Mouse (Mus musculus) myocyte (in vitro differentiated cells): Measurements from ENCODE around the gene Shroom3. TPM values are rescaled to one million over a fixed set of nuclear protein-coding genes. Genes with fewer than 3 reads are reported as not detected.

Experiments
- H3K27me3 ChIP-seq: one replicate; pipeline ENCODE4 v1.6.1; 2011; ENCODE audit not compliant: control insufficient read depth, insufficient read depth, insufficient read length
- H3K36me3 ChIP-seq: one replicate; pipeline ENCODE4 v1.6.1; 2011; ENCODE audit not compliant: control insufficient read depth, insufficient read depth
- H3K4me2 ChIP-seq: one replicate; pipeline ENCODE4 v1.6.1; 2011; ENCODE audit warnings: low read depth, control low read depth
- H3K4me3 ChIP-seq: one replicate; pipeline ENCODE4 v1.5.1; 2011; ENCODE audit warnings: mild to moderate bottlenecking, control low read depth, moderate library complexity
- H3K79me2 ChIP-seq: one replicate; pipeline ENCODE4 v1.6.1; 2011; ENCODE audit not compliant: control insufficient read depth, insufficient read depth
- H3ac ChIP-seq: one replicate; pipeline ENCODE4 v1.6.1; 2011; ENCODE audit not compliant: control insufficient read depth, insufficient read length
- CEBPB ChIP-seq: IDR thresholded peaks from 2 replicates; pipeline ENCODE4 v1.6.1; 2011; ENCODE audit warnings: mild to moderate bottlenecking, moderate library complexity; ENCODE audit not compliant: poor library complexity, insufficient read depth, severe bottlenecking
- E2F4 ChIP-seq: IDR thresholded peaks from one replicate; pipeline ENCODE4 v1.6.1; 2011; ENCODE audit warnings: mild to moderate bottlenecking, control low read depth, moderate library complexity; ENCODE audit not compliant: insufficient read depth
- MAX ChIP-seq: IDR thresholded peaks from one replicate; pipeline ENCODE4 v1.6.1; 2011; ENCODE audit warnings: low read depth, mild to moderate bottlenecking, control low read depth
- MYOD1 ChIP-seq, 3 experiments: IDR thresholded peaks; one replicate each; pipeline ENCODE4 v1.6.1; 2011; ENCODE audit warnings: control low read depth in 2 of 3, low read depth in 2 of 3, mild to moderate bottlenecking in 2 of 3, moderate library complexity in 1 of 3; ENCODE audit not compliant: insufficient read length in 2 of 3, control insufficient read depth in 1 of 3
- MYOG ChIP-seq, 3 experiments: IDR thresholded peaks; one replicate each; pipeline ENCODE4 v1.6.1; 2011; ENCODE audit warnings: control low read depth in 2 of 3, low read depth in 2 of 3, mild to moderate bottlenecking in 2 of 3; ENCODE audit not compliant: insufficient read length in 2 of 3, control insufficient read depth in 1 of 3, insufficient read depth in 1 of 3
- POLR2A ChIP-seq: IDR thresholded peaks from one replicate; pipeline ENCODE4 v1.6.1; 2011; ENCODE audit warnings: low read depth, mild to moderate bottlenecking, control low read depth, moderate library complexity; ENCODE audit not compliant: insufficient read length
- POLR2AphosphoS2 ChIP-seq: IDR thresholded peaks from one replicate; pipeline ENCODE4 v1.6.1; 2011; ENCODE audit warnings: low read depth, control low read depth; ENCODE audit not compliant: insufficient read length
- REST ChIP-seq: IDR thresholded peaks from one replicate; pipeline ENCODE4 v1.6.1; 2011; ENCODE audit warnings: mild to moderate bottlenecking, control low read depth, moderate library complexity; ENCODE audit not compliant: insufficient read depth, insufficient read length
- SRF ChIP-seq: IDR thresholded peaks from one replicate; pipeline ENCODE4 v1.6.1; 2011; ENCODE audit warnings: low read depth; ENCODE audit not compliant: control insufficient read depth, insufficient read length
- TCF12 ChIP-seq: IDR thresholded peaks from one replicate; pipeline ENCODE4 v1.6.1; 2011; ENCODE audit warnings: mild to moderate bottlenecking, control low read depth; ENCODE audit not compliant: poor library complexity, insufficient read depth, severe bottlenecking
- TCF3 ChIP-seq: IDR thresholded peaks from one replicate; pipeline ENCODE4 v1.6.1; 2011; ENCODE audit warnings: low read depth, control low read depth; ENCODE audit not compliant: insufficient read length
- USF1 ChIP-seq: IDR thresholded peaks from one replicate; pipeline ENCODE4 v1.6.1; 2011; ENCODE audit warnings: low read depth, mild to moderate bottlenecking, control low read depth, moderate library complexity
- polyA plus RNA-seq: library from polyadenylated mRNA; unstranded; fragments of >200 nt; fragmentation: generic; extraction: Trizol; gene quantifications from one replicate; pipeline ENCODE4 v1.2.1, GENCODE M21; 2012; ENCODE audit warnings: missing spikeins

The Shroom3 gene
- polyA plus RNA-seq, 1 experiment = 7.1 TPM

GRCm38 (mm10) chr5:93005229-93005814 lies 322.1 kb downstream of the Shroom3 start:
- peak overlapping the region; percentile 24 for H3K4me3 ChIP-seq
- no peak overlapping the region for H3ac ChIP-seq
- no peak for TF ChIP-seq POLR2A
- TF ChIP-seq MAX = no peak
- TF ChIP-seq E2F4 = no peak
- H3K36me3 ChIP-seq = no peaks in the 10 kb centered on the region
- no peaks in the 10 kb centered on the region for H3K79me2 ChIP-seq
- peak overlapping the region; percentile 83 for H3K4me2 ChIP-seq
- H3K27me3 ChIP-seq = no peaks in the 10 kb centered on the region

GRCm38 (mm10) chr5:93005815-93006341 lies 322.6 kb downstream of the Shroom3 start:
- Histone ChIP-seq H3K27me3 (no peaks in the 10 kb centered on the region), H3K4me3 (peak overlapping the region; percentile 24), H3ac (no peak overlapping the region), H3K79me2 (no peaks in the 10 kb centered on the region), H3K36me3 (no peaks in the 10 kb centered on the region), H3K4me2 (peak overlapping the region; percentile 83)
- no peak for TF ChIP-seq MYOG (IDR thresholded peaks at IDR 0.05; ENCODE audit: control insufficient read depth in 1 of 3, insufficient read depth in 1 of 3, insufficient read length in 2 of 3, low read depth in 2 of 3)
- no peak for TF ChIP-seq SRF
- no peak for TF ChIP-seq POLR2A
- TF ChIP-seq USF1 = no peak
- TF ChIP-seq MYOD1 (IDR thresholded peaks at IDR 0.05; ENCODE audit: control insufficient read depth in 1 of 3, insufficient read length in 2 of 3, low read depth in 2 of 3) = no peak
- no peak for TF ChIP-seq CEBPB
- TF ChIP-seq E2F4 = no peak

GRCm38 (mm10) chr5:93008256-93008655 lies 325.0 kb downstream of the Shroom3 start:
- no peak overlapping the region for H3K4me2 ChIP-seq
- no peaks in the 10 kb centered on the region for H3K36me3 ChIP-seq
- no peak for TF ChIP-seq TCF12
- TF ChIP-seq TCF3 = no peak
- TF ChIP-seq SRF = no peak
- TF ChIP-seq USF1 = no peak
- no peak for TF ChIP-seq POLR2AphosphoS2
- TF ChIP-seq MYOG (IDR thresholded peaks at IDR 0.05; ENCODE audit: control insufficient read depth in 1 of 3, insufficient read depth in 1 of 3, insufficient read length in 2 of 3, low read depth in 2 of 3) = no peak
- no peak for TF ChIP-seq POLR2A
- TF ChIP-seq MYOD1 (IDR thresholded peaks at IDR 0.05; ENCODE audit: control insufficient read depth in 1 of 3, insufficient read length in 2 of 3, low read depth in 2 of 3) = no peak
- no peak for TF ChIP-seq REST
- no peak for TF ChIP-seq MAX
- TF ChIP-seq E2F4 = no peak
- TF ChIP-seq CEBPB = no peak
- H3ac ChIP-seq = no peak overlapping the region
- H3K79me2 ChIP-seq = no peaks in the 10 kb centered on the region
- no peaks in the 10 kb centered on the region for H3K27me3 ChIP-seq
- no peak overlapping the region for H3K4me3 ChIP-seq

Other genes with a start within 250 kb of the Shroom3 start
- gene Nup54, start 248.2 kb upstream of the Shroom3 start, polyA plus RNA-seq = 11.0 TPM
- gene Scarb2, start 176.6 kb upstream of the Shroom3 start, polyA plus RNA-seq = 46.6 TPM
- gene Fam47e, start 128.4 kb upstream of the Shroom3 start, polyA plus RNA-seq = not detected
- gene Stbd1, start 80.4 kb upstream of the Shroom3 start, polyA plus RNA-seq = 203 TPM
- not detected for gene Ccdc158, start 8.2 kb upstream of the Shroom3 start, polyA plus RNA-seq